Mouse (Mus musculus): ENCODE results near the gene Fbxw15. TPM values are rescaled to one million over a fixed set of nuclear protein-coding genes. Genes with fewer than 3 reads are reported as not detected.
"Not testable (repeated sequence)": the region's sequence is repeated elsewhere in the genome, so short reads cannot be mapped to it uniquely, and the experiment has no call there.

The Fbxw15 gene
- not detected in 2 replicates for polyA plus RNA-seq (2012)

GRCm38 (mm10) chr9:109568162-109568561, at the start of gene Fbxw15:
Fbxw15 (minus strand) TSS chr9:109568262.
- not testable (repeated sequence) for TF ChIP-seq GATA1 (IDR thresholded peaks at IDR 0.05; ENCODE audit: low read length)

- no peak for TF ChIP-seq GATA1 (IDR thresholded peaks at IDR 0.05; ENCODE audit: low read length)
Measured at GRCm38 (mm10) chr9:109597226-109597625, 29.2 kb upstream of the Fbxw15 start.

- no peak for TF ChIP-seq GATA1 (IDR thresholded peaks at IDR 0.05; ENCODE audit: low read length)
Measured at GRCm38 (mm10) chr9:109594866-109595265, 26.8 kb upstream of the Fbxw15 start.

- no peak for TF ChIP-seq GATA1 (IDR thresholded peaks at IDR 0.05; ENCODE audit: low read length)
Measured at GRCm38 (mm10) chr9:109565546-109565945, 2.5 kb downstream of the Fbxw15 start.

GRCm38 (mm10) chr9:109552483-109552882, 15.6 kb downstream of the Fbxw15 start:
- TF ChIP-seq GATA1 (IDR thresholded peaks at IDR 0.05; ENCODE audit: low read length) = no peak

GRCm38 (mm10) chr9:109523385-109524064, 44.5 kb downstream of the Fbxw15 start:
- TF ChIP-seq GATA1 (IDR thresholded peaks at IDR 0.05; ENCODE audit: low read length) = no peak

Other genes starting within 250 kb of the Fbxw15 start
- not detected in 2 replicates for gene Fbxw28, start 228.6 kb downstream of the Fbxw15 start, polyA plus RNA-seq (2012)
- not detected in 2 replicates for gene Fbxw22, start 164.0 kb downstream of the Fbxw15 start, polyA plus RNA-seq (2012)
- not detected in 2 replicates for gene Fbxw16, start 119.1 kb downstream of the Fbxw15 start, polyA plus RNA-seq (2012)
- gene Fbxw19, start 72.4 kb downstream of the Fbxw15 start, polyA plus RNA-seq (2012) = not detected in 2 replicates
- not detected in 2 replicates for gene Fbxw24, start 57.8 kb upstream of the Fbxw15 start, polyA plus RNA-seq (2012)
- gene Fbxw25, start 96.4 kb upstream of the Fbxw15 start, polyA plus RNA-seq (2012) = not detected in 2 replicates
- not detected in 2 replicates for gene Fbxw18, start 134.4 kb upstream of the Fbxw15 start, polyA plus RNA-seq (2012)
- gene Fbxw26, start 177.8 kb upstream of the Fbxw15 start, polyA plus RNA-seq (2012) = not detected in 2 replicates
- gene Fbxw27, start 222.4 kb upstream of the Fbxw15 start, polyA plus RNA-seq (2012) = not detected in 2 replicates
- gene Spink8, start 244.0 kb upstream of the Fbxw15 start, polyA plus RNA-seq (2012) = not detected in 2 replicates

Data from G1E-ER4 (cell line).